Mouse (Mus musculus) spleen, postnatal 14 days (tissue): ENCODE measurements at regions not wholly inside any gene's neighbourhood (a gene's known extent, or its start where the extent isn't known, plus 50 kb on each side); places are given as distances from the start of the nearest gene placed in this dataset.

ENCODE experiments used
- DNase-seq, 2 experiments: peaks; one replicate each; pipeline ENCODE4 v3.0.0; 2021 to 2022; ENCODE audit warnings: low spot score in 2 of 2

- no peak for DNase-seq
These were observed 185.1 kb upstream of the Tmem72 start for GRCm38 (mm10) chr6:116901816-116902215.

- no peak for DNase-seq
These were observed 185.7 kb upstream of the Tmem72 start for GRCm38 (mm10) chr6:116902371-116902770.

GRCm38 (mm10) chr6:116906426-116907172, 189.9 kb upstream of the Tmem72 start:
- no peak for DNase-seq

GRCm38 (mm10) chr6:116910607-116911006, 193.9 kb upstream of the Tmem72 start:
- no peak for DNase-seq

- DNase-seq, result no peak
These were observed 195.4 kb upstream of the Tmem72 start for GRCm38 (mm10) chr6:116912161-116912560.

GRCm38 (mm10) chr6:116914073-116914472, 197.4 kb upstream of the Tmem72 start:
- DNase-seq, result no peak

GRCm38 (mm10) chr6:116935024-116935423, 218.3 kb upstream of the Tmem72 start:
- no peak for DNase-seq

- DNase-seq, result no peak
These were observed 224.9 kb upstream of the Tmem72 start for GRCm38 (mm10) chr6:116941576-116941975.

- DNase-seq, result no peak
These were observed 225.6 kb upstream of the Cxcl12 start for GRCm38 (mm10) chr6:116942696-116943095.

- no peak for DNase-seq
These were observed 222.1 kb upstream of the Cxcl12 start for GRCm38 (mm10) chr6:116946083-116946732.

- DNase-seq, result no peak
These were observed 208.7 kb upstream of the Cxcl12 start for GRCm38 (mm10) chr6:116959611-116960010.

GRCm38 (mm10) chr6:116960641-116961040, 207.7 kb upstream of the Cxcl12 start:
- DNase-seq, result no peak

GRCm38 (mm10) chr6:116966436-116966835, 201.9 kb upstream of the Cxcl12 start:
- DNase-seq, result no peak

- DNase-seq, result no peak
These were observed 198.9 kb upstream of the Cxcl12 start for GRCm38 (mm10) chr6:116969381-116969910.

- DNase-seq, result no peak
These were observed 193.5 kb upstream of the Cxcl12 start for GRCm38 (mm10) chr6:116974841-116975240.

- DNase-seq, result no peak
These were observed 187.9 kb upstream of the Cxcl12 start for GRCm38 (mm10) chr6:116980349-116980995.

GRCm38 (mm10) chr6:116985147-116985737, 183.1 kb upstream of the Cxcl12 start:
- no peak for DNase-seq

- DNase-seq, result no peak
These were observed 181.9 kb upstream of the Cxcl12 start for GRCm38 (mm10) chr6:116986266-116987000.

- DNase-seq, result no peak
These were observed 181.1 kb upstream of the Cxcl12 start for GRCm38 (mm10) chr6:116987243-116987642.

- DNase-seq, result no peak
These were observed 169.2 kb upstream of the Cxcl12 start for GRCm38 (mm10) chr6:116998948-116999682.

GRCm38 (mm10) chr6:116999940-117000339, 168.4 kb upstream of the Cxcl12 start:
- DNase-seq, result no peak
